Mouse (Mus musculus) kidney, adult 2 months (tissue): ENCODE measurements around the gene Zbtb45.

ENCODE experiments used
- CTCF ChIP-seq: fragments of 200-500 bp; conservative IDR thresholded peaks from 2 replicates; pipeline ENCODE4 v1.5.1; 2011; ENCODE audit warnings: low read depth, mild to moderate bottlenecking, control low read depth, low read length, moderate library complexity, mixed read lengths; ENCODE audit not compliant: insufficient read depth, insufficient read length
- POLR2A ChIP-seq: fragments of 200-500 bp; IDR thresholded peaks from one replicate; pipeline ENCODE4 v1.6.1; 2011; ENCODE audit warnings: low read depth, low read length, control low read depth

GRCm38 (mm10) chr7:12957511-12957910, 52.3 kb downstream of the Zbtb45 start:
- TF ChIP-seq CTCF (no peak), POLR2A (no peak)
